Mouse (Mus musculus): ENCODE measurements around the gene Rap1b. TPM values are rescaled to one million over a fixed set of nuclear protein-coding genes. Genes with fewer than 3 reads are reported as not detected.

Gene Rap1b
- total and polyA plus RNA-seq, 2 experiments from 2014 or later: 66.0 to 140 TPM

DNA sequence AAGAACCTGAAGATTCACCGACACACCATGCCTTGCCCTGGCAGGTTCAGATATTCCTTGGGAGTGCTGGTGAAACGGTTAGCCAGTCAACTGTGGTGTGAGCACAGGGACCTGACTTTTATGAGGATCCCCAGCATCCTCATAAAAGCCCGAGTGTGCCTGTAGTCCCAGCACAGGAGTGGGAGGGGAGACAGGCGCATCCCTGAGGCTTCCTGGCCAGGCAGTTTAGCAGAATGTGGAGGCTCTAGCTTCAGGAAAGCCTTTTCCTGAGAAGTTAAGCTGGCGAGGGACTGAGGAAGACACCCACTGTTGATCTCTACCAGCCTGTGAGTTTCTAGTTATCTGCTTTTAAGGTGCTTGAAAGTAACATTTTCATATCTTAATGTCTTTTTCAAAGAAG is 10.4 kb downstream of the Rap1b start:
- no peak for ATAC-seq (ENCODE audit: low FRiP score)
- Histone ChIP-seq H3K4me2 (ENCODE audit: low read depth, low read length, poor library complexity, severe bottlenecking) (no peak overlapping the region), H3K36me3 (ENCODE audit: insufficient read depth, low read length) (no peaks in the 10 kb centered on the region), H3K9me3 (ENCODE audit: low read length) (no peaks in the 10 kb centered on the region), H3K9ac (replicated peaks; ENCODE audit: low read length, poor library complexity, severe bottlenecking) (no peak overlapping the region), H3K4me1 (ENCODE audit: insufficient read depth, low read length) (no peaks in the 10 kb centered on the region), H3K4me3 (ENCODE audit: low read depth, low read length) (no peak overlapping the region), H3K27me3 (ENCODE audit: insufficient read depth, low read length) (no peaks in the 10 kb centered on the region), H3K27ac (ENCODE audit: low read depth, low read length) (no peak overlapping the region)
- 69% methylated on average over 5 of the region's 5 CpGs for WGBS
- TF ChIP-seq CTCF (IDR thresholded peaks at IDR 0.05): no peak
- no peak for DNase-seq (ENCODE audit: low spot score)

GRCm38 (mm10) chr10:117830797-117831196 is 15.0 kb downstream of the Rap1b start:
- H3K4me2 ChIP-seq (ENCODE audit: low read depth, low read length, poor library complexity, severe bottlenecking): no peak overlapping the region
- ATAC-seq (ENCODE audit: low FRiP score) (no peak), DNase-seq (ENCODE audit: low spot score) (no peak)
- no peak for TF ChIP-seq CTCF (IDR thresholded peaks at IDR 0.05)
- no peaks in the 10 kb centered on the region for H3K36me3 ChIP-seq (ENCODE audit: insufficient read depth, low read length)
- H3K4me1 ChIP-seq (ENCODE audit: insufficient read depth, low read length): no peaks in the 10 kb centered on the region
- WGBS: 88% methylated on average over 3 of the region's 3 CpGs
- H3K4me3 ChIP-seq (ENCODE audit: low read depth, low read length): no peak overlapping the region
- H3K9ac ChIP-seq (replicated peaks; ENCODE audit: low read length, poor library complexity, severe bottlenecking): no peak overlapping the region
- no peak overlapping the region for H3K27ac ChIP-seq (ENCODE audit: low read depth, low read length)
- no peaks in the 10 kb centered on the region for H3K9me3 ChIP-seq (ENCODE audit: low read length)
- no peaks in the 10 kb centered on the region for H3K27me3 ChIP-seq (ENCODE audit: insufficient read depth, low read length)

DNA sequence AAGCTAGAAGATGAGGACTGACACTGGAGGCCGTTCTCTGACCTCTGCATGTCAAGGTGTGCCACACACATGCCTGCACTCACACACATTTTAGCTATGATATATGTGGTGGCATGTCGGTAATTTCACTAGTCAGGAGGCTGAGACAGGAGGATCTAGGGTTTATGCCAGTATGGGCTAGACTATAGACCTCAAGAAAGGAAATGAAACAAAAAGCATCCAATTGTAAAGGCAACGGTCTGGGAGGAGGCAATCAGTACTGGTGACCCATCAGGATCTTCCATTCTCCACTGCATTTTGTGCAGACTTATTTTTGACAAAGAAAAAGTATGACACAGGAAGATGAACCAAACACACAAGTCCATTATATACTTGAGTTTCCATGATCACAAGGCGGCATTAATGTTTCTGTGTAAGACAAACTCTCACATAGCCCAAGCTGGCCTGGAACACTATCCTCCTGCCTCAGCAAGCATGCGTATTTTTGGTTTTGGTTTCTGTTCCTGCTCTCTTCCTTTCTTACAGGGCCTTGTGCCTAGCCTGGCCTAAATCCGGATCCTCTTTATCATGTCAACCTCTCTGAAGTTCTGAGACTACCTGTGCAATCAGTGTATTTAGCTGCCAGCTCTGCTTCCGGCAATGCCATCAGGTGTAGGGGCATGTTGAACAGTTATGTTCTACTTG is 16.2 kb downstream of the Rap1b start:
- DNase-seq (ENCODE audit: low spot score) (no peak), ATAC-seq (ENCODE audit: low FRiP score) (no peak)
- no peak overlapping the region for H3K4me3 ChIP-seq (ENCODE audit: low read depth, low read length)
- WGBS: 93% methylated on average over 7 of the region's 7 CpGs
- no peaks in the 10 kb centered on the region for H3K27me3 ChIP-seq (ENCODE audit: insufficient read depth, low read length)
- no peaks in the 10 kb centered on the region for H3K36me3 ChIP-seq (ENCODE audit: insufficient read depth, low read length)
- H3K9ac ChIP-seq (replicated peaks; ENCODE audit: low read length, poor library complexity, severe bottlenecking): no peak overlapping the region
- H3K4me2 ChIP-seq (ENCODE audit: low read depth, low read length, poor library complexity, severe bottlenecking): no peak overlapping the region
- no peaks in the 10 kb centered on the region for H3K9me3 ChIP-seq (ENCODE audit: low read length)
- TF ChIP-seq CTCF (IDR thresholded peaks at IDR 0.05): no peak
- no peak overlapping the region for H3K27ac ChIP-seq (ENCODE audit: low read depth, low read length)
- no peaks in the 10 kb centered on the region; the same call in 1 of the 2 replicates for H3K4me1 ChIP-seq (ENCODE audit: insufficient read depth, low read length)

- no peak for TF ChIP-seq CTCF (IDR thresholded peaks at IDR 0.05)
- Histone ChIP-seq H3K4me1 (ENCODE audit: insufficient read depth, low read length) (no peaks in the 10 kb centered on the region; the same call in 1 of the 2 replicates), H3K4me3 (ENCODE audit: low read depth, low read length) (no peak overlapping the region), H3K36me3 (ENCODE audit: insufficient read depth, low read length) (0 out of 2 replicates have a peak, but pooled peaks cover 3% of the 10 kb centered on the region), H3K4me2 (ENCODE audit: low read depth, low read length, poor library complexity, severe bottlenecking) (no peak overlapping the region), H3K27me3 (ENCODE audit: insufficient read depth, low read length) (no peaks in the 10 kb centered on the region), H3K9ac (replicated peaks; ENCODE audit: low read length, poor library complexity, severe bottlenecking) (no peak overlapping the region), H3K9me3 (ENCODE audit: low read length) (no peaks in the 10 kb centered on the region), H3K27ac (ENCODE audit: low read depth, low read length) (no peak overlapping the region)
- ATAC-seq (ENCODE audit: low FRiP score): no peak
- WGBS: 54% methylated on average over 4 of the region's 4 CpGs
- no peak for DNase-seq (ENCODE audit: low spot score)
Observed at GRCm38 (mm10) chr10:117829022-117829421, 16.8 kb downstream of the Rap1b start.

- DNase-seq (ENCODE audit: low spot score) (no peak), ATAC-seq (ENCODE audit: low FRiP score) (no peak)
- Histone ChIP-seq H3K9ac (replicated peaks; ENCODE audit: low read length, poor library complexity, severe bottlenecking) (no peak overlapping the region), H3K4me1 (ENCODE audit: insufficient read depth, low read length) (no peaks in the 10 kb centered on the region; the same call in 1 of the 2 replicates), H3K4me2 (ENCODE audit: low read depth, low read length, poor library complexity, severe bottlenecking) (no peak overlapping the region), H3K4me3 (ENCODE audit: low read depth, low read length) (no peak overlapping the region), H3K27ac (ENCODE audit: low read depth, low read length) (no peak overlapping the region), H3K36me3 (ENCODE audit: insufficient read depth, low read length) (peaks cover 4% of the 10 kb centered on the region; the same call in 1 of the 2 replicates), H3K9me3 (ENCODE audit: low read length) (no peaks in the 10 kb centered on the region), H3K27me3 (ENCODE audit: insufficient read depth, low read length) (no peaks in the 10 kb centered on the region)
- WGBS: 79% methylated on average over 4 of the region's 4 CpGs
- no peak for TF ChIP-seq CTCF (IDR thresholded peaks at IDR 0.05)
Observed at GRCm38 (mm10) chr10:117828536-117828935, 17.3 kb downstream of the Rap1b start.

DNA sequence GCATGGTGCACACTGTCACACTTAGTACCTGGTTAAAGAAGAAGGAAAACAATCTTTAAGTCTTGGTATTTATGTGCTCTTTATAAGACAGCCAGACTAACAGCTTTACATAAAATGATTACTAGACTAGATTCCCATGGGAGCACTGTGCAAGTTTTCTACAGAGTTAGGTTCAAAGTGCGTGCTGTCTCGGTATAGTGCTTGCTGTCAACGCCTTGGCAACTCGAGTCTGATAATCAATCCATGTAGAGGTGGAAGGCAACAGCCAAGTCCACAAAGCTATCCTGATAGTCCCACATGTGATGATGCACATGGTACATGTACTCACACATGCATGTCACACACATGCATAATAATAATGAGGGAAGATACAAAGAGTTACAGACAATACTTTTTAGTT is 21.2 kb downstream of the Rap1b start:
- DNase-seq (ENCODE audit: low spot score) (no peak), ATAC-seq (ENCODE audit: low FRiP score) (no peak)
- Histone ChIP-seq H3K4me3 (ENCODE audit: low read depth, low read length) (no peak overlapping the region), H3K9me3 (ENCODE audit: low read length) (no peaks in the 10 kb centered on the region), H3K4me1 (ENCODE audit: insufficient read depth, low read length) (no peaks in the 10 kb centered on the region; the same call in 1 of the 2 replicates), H3K36me3 (ENCODE audit: insufficient read depth, low read length) (peaks cover 23% of the 10 kb centered on the region), H3K9ac (replicated peaks; ENCODE audit: low read length, poor library complexity, severe bottlenecking) (no peak overlapping the region), H3K27ac (ENCODE audit: low read depth, low read length) (no peak overlapping the region), H3K4me2 (ENCODE audit: low read depth, low read length, poor library complexity, severe bottlenecking) (no peak overlapping the region), H3K27me3 (ENCODE audit: insufficient read depth, low read length) (no peaks in the 10 kb centered on the region)
- no peak for TF ChIP-seq CTCF (IDR thresholded peaks at IDR 0.05)
- WGBS: 85% methylated on average over 4 of the region's 4 CpGs
